Mouse (Mus musculus): ENCODE results near the gene Lyz1.
"Not testable (repeated sequence)": the region's sequence is repeated elsewhere in the genome, so short reads cannot be mapped to it uniquely, and the experiment has no call there.

The Lyz1 gene

DNA sequence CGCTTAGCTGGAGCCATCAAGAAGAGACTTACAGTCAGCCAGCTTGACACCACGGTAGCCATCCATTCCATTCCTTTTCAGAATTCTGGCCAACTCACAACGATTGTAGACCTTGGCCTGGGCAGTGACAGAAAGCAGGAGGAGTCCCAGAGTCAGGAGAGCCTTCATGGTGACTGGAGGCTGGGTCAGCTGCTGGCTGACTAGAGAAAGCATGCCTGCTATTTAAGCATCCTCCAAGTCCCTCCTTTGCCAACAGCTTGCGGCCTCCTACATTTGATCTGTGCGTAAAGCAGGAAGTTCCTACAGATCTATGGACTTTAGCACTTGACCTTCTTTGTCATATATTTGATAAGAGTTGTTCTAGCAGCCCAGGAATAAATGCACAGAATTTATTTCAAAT lies at the start of gene Lyz1:
TSS of gene Lyz1 (minus strand) at position 198 of the 400 bp plus-strand sequence.
- no peak for DNase-seq (ENCODE audit: low spot score)

DNA sequence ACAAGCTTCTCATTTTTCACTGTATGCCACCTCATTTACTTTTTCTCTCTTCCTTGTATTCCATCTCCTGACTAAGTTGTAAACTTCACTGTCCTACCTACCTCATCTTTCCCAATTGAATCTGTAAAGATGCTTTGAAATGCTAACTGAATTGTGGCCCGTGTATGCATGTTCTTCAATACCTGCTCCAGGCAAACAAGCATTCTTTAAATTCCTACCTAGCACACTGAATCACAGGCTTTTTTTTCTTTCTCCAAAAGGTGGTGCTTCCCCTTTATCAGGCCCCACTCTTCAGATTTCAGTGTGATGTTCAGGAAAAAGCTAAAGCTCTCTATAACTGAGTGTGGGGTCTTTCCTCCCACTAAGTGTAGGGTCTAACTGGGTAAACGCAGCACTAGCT lies 49.7 kb upstream of the Lyz1 start:
- no peak for DNase-seq (ENCODE audit: low spot score)

DNA sequence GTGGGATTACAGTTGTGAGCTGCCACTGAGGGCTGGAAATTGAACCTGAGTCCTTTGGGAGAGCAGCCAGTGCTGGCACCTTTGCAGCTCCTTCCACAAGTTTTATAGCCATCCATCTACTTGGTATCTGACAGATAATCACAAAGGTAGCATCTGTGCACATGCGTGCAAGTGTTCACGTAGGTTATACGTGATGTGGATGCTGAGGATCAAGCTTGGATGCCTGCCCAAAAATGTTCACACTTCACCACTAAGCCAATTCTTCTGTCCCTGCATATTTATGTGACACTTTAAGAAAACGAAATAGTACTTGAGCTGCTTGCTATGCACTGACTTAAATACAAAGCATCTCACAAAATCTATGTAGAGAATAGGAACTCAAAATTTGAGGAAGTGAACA lies 48.4 kb upstream of the Lyz1 start:
- no peak for DNase-seq (ENCODE audit: low spot score)

DNA sequence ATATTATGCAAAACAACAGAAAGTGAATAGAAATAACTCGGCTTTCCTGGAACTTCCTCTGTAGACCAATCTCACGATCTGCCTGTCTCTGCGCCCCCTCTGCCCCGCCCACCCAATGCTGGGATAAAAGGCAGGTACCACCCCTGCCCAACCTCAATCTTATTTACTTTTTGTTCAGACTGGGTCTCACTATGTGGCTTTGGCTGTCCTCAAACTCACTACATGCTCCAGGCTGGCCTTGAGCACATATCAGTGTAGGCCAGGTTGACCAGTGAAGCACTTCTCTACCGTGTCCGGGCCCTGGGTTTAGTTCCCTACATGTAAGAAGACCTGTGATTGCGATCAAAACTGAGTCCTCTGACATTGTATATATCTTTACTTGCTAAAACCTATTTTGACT lies 46.6 kb upstream of the Lyz1 start:
- DNase-seq (ENCODE audit: low spot score), result no peak

DNA sequence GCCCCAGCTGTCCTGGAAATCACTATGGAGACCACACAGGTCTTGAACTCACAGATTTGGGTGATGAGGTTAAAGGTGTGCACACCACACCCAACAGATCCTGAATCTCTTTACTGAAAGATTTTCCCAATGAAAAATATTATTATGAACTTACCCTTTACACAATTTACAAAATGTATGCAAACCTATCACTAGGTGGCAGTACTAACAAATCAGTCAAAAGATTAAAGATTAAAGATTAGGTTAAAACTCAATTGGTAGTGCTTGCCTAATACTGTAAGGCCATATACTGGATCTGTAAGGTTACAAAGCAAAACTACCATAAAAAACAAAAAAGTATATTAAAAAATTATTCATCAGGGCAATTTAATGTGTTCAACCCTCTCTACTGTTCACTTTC lies 45.3 kb upstream of the Lyz1 start:
- DNase-seq (ENCODE audit: low spot score), result no peak

DNA sequence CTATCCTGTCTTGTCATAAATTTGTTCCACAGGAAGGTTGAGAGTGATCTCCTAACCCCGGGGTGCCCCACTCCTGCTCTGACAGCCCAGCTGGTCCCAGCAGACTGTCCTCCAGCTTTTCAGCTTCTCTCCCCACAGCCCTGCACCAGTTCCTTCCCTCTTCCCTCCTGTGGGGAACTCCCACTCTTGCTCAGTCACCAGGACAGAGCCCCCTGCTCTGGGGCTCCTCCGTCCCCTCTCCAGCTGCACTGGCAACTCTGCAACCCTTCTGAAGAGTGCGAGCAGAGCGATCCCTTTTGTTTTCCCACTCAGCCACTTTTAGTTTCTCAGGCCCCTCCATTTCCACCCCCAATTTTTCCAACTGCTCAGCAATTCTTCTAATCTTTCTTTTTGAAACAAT lies 43.0 kb upstream of the Lyz1 start:
- no peak for DNase-seq (ENCODE audit: low spot score)

DNA sequence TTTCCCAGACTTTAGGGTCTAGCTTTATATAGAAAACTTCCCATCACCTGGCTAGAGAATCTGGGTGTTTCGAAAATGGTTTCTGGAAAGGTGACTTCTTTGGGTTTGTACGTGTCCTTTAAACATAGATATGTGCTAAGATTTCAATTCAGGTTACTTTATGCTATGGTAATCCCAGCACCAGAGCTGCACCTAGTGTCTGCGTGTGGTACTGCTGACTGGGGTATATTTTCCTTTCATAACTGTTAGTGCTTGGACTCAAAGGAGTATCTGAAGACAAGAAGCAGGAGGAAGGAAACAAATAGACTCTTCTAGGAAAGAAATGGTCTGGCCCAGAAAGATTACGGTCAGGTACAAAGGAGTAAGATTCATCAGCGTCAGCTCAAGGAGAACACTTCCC lies 37.9 kb upstream of the Lyz1 start:
- DNase-seq (ENCODE audit: low spot score), result no peak

DNA sequence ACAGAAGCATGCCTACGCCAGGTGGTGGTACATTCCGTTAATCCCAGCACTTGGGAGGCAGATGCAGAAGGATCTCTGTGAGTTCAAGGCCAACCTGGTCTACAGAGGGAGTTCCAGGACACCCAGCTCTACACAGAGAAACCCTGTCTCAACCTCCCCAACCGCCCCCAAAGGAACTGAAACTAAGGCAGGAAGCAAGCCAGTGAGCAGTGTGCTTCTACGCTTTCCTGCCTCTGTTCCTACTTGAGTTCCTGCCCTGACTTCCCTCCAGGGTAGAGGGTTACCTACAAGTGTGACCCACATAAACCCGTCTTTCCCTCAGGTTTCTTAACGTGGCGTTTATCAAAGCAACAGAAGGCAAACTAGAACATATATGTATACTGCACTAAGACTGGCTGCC lies 31.1 kb upstream of the Lyz1 start:
- DNase-seq (ENCODE audit: low spot score), result no peak

DNA sequence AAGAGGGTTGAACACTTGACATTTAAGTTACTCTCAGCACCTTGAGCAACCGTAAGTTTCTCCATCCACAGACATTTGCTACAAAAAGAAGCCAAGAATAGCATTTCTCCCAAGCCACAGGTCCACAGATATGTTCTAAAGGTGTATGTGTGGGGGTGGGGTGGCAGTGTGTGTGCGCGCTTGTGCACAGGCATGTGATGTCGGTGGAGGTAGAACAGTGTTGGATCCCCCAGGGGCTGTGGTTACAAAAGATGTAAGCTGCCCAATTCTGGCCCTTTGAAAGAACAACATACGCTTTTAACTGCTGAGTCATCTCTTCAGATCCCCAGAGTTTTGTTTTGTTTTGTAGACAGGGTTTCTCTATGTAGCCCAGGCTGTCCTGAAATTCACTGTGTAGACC lies 30.0 kb upstream of the Lyz1 start:
- no peak for DNase-seq (ENCODE audit: low spot score)

DNA sequence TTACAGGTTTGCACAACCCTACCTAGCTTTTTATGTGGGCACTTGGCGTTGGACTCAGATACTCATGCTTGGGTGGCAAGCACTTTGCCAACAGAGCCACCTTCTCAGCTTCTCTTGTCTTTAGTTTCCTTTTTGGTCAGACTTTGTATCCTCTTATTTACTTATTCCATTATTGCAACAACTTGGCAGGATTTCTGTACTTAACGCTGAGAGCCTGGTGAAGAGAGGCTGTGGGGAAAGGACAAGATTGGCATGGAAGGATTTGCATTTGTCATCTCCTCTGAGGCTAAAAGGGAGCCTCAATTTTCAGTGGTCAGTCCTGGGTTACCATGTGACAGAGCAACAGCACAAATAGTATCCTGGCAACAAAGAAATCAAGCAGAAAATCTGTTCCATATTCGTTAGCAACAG lies 27.9 kb upstream of the Lyz1 start:
- DNase-seq (ENCODE audit: low spot score), result no peak

DNA sequence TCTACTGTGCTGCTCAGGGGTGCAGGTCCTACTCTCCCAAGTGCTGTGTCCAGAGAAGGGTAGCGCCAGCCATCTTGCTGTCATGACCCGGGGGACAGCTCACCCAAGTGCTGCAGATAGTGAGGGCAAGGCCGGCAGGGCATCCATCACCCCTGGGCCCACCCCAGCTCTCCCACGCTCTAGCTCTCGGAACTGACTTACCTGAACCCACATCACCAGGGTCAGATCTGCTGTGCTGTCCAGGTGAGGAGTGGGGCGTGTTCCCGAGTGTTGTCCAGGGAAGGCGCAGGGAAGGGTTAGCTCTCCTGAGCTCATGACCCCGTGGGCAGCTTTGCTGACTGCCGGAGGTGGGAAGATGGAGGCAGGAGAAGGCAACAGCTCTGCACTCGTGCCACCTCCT lies 23.7 kb upstream of the Lyz1 start:
- DNase-seq (ENCODE audit: low spot score), result no peak

DNA sequence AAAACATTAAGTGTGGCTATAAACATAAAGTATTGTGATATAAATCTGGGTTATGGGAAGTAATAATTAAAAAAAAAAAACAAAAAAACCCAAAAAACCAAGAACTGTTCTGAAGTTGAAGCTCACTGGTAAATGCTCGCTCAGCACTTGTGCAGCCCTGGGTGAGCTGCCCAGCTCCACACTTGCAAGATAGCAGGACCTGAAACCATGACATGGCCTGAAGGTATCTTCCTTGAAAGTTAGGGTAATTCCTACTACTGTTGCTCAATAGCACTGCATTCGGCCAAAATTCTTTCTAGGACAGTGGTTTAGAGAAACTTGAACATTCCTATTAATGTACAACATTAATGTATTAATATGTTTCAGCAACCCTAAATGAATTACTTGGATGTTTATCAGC lies 20.5 kb upstream of the Lyz1 start:
- DNase-seq (ENCODE audit: low spot score), result no peak

DNA sequence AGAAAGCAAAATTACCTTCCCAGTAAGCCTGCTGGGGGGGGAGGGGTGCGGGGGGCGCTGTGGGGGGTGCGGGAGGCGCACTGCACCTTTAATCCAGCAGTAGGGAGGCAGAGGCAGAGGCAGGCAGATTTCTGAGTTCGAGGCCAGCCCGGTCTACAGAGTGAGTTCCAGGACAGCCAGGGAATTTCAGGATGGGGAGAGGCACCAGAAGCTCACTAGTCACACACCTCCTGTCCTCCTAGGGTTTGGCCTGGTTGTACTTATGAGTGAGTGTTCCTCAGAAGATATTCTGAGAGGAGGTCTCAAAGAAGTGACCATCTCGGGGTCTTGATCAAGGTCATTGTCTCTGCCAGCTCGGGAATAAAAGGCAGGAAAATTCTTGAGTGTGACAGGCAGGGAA lies 19.5 kb upstream of the Lyz1 start:
- no peak for DNase-seq (ENCODE audit: low spot score)

DNA sequence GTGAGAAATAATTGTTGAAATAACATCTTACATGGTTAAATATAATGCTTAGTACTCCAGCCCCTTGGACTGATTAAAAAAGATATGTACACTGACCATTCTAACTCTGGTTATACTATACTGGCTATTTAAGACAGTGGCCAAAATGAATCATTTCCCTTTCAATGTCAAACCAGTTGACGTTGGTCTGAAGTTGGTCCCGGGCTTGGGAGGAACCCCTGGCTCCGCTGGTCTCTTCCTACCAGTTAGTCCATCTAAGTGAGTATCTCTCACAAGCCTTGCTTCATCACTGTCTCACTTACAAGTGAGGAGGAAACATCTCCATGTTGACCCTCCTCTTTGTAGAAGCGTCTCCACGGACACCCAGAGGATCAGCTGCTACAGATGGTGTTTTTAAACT lies 11.7 kb upstream of the Lyz1 start:
- DNase-seq (ENCODE audit: low spot score), result no peak

DNA sequence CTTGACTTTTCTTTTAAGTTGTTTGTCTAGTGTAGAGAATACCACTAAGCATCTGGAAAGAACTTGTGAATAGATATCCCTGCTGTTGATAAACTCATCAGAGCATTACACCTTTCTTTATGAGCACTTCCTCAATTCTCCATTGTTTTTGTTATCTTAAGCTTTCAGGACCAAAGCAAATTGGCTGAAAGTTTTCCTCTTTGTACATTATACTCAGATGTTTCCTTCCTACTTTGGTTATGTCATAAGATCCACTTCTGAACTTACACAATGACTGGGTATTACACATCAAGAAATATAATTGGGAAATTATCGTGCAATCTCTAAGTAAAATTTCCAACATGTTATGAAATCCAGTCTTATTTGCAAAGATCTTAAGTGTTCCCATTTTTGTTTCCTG lies 9.0 kb upstream of the Lyz1 start:
- DNase-seq (ENCODE audit: low spot score), result no peak

DNA sequence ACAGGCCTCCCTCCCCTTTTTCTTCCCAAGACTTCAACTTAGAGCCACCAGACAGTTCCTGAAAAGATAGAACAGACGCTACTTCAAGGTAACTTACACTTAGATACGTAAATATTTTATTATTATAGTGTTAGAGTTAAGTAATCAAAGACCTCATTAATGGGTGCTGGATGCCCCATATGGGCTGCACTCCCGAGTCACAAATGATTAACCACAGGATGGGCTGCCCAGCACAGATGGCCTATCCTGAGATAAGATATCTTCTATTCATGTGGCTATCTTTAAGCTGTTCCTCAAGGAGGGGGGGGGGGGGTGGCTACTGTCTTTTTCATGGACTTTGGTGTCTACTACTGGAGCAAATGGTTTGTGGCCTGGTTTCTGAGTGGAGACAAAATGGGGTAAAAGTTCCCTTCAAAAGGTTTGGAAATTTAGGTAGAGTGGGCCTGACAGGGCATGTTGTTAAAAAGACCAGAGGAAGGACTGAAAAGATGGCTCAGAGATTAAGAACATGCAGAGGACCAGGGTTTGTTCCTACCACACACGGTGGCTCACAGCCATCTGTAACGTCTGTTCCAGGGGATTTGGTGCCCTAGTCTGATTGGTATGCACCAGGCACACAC lies 7.3 kb upstream of the Lyz1 start:
- no peak for DNase-seq (ENCODE audit: low spot score)

DNA sequence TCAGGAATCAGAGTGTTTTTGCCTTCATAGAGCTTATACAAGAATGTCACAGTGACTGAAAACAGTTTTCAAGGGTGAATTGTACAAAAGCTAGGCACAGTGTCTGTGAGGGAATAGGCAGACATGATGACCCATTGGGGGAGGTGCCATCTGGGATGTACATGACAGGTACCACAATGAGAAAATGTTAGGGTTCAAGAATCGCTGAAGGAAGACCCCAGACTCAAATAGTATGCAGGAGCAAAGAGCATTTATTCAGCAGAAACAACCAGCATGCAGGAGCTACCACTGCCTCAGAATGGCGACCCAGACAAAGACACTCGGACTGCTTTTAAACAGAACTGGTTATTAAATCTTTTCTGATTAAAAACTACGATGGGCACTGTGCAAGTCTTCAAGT lies 6.4 kb upstream of the Lyz1 start:
- no peak for DNase-seq (ENCODE audit: low spot score)

DNA sequence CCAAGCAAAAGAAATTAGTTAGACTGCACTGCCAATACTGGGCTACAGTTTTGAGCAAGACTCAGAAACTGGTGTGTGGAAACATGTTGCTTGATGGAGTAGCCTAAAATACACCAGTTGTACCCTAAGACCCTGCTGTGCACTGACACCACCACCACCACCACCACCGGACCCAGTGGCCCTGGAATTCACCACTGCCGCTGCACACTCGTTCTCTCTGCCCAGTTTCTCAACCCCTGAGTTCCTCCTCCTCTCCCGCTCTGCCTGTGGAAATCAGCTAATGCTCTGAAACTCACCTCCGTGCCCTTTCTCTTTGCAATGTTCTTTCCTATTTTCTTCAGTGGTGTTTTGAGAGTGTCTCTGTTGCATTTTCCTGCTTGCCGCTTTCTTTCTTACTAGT lies 5.7 kb upstream of the Lyz1 start:
- no peak for DNase-seq (ENCODE audit: low spot score)

DNA sequence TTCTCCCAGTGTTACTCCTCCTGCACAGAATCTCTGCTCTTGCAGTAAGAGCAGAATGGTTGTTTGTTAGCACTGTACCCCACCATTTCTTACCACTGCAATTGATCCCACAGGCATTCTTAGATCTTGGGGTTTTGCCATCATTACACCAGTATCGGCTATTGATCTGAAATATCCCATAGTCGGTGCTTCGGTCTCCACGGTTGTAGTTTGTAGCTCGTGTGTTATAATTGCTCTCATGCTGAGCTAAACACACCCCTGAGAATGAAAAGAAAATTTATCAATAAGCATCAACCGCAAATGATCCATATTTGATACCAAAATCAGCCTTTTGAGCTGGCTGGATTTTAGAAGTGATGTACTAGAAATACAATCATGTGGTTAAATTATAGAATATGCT lies 1.7 kb downstream of the Lyz1 start:
- DNase-seq (ENCODE audit: low spot score), result not testable (repeated sequence)

DNA sequence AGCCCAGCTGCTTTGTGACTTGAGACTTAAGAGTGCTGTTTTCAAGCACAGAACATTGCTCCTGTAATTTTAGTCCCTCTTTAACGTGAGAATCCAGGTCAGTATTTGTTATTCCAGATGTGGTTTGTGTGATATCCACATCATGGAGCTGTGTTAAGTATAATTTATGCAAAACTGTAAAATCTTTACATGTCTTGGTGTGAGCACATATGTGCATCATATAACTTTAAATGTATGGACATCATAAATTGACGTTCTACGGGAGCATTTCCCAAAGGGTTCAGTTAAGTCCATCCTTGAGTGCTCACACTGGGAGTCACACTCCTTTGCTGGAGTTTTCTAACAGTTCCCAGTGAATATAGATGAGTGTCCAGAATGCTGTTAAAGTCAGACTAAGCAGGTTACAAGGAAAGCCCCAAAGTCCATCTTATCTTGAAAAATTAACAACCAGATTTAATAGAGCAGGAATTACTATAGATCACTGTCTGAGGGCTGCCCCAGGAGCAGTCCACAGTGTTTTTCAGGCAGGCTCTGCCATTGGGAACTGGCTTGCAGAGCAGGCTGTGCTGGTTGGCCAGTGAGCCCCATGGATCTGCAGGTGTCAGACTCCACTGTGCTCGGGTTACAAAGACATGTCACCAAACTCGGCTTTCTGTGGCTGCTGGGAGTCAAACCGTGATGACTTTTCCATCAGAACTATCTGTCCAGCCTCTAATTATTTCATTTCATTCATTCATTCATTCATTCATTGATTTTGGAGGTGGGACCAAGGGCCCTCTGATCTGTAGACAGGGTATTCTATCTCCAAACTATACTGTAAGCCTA lies 2.4 kb downstream of the Lyz1 start:
- DNase-seq (ENCODE audit: low spot score), result no peak

DNA sequence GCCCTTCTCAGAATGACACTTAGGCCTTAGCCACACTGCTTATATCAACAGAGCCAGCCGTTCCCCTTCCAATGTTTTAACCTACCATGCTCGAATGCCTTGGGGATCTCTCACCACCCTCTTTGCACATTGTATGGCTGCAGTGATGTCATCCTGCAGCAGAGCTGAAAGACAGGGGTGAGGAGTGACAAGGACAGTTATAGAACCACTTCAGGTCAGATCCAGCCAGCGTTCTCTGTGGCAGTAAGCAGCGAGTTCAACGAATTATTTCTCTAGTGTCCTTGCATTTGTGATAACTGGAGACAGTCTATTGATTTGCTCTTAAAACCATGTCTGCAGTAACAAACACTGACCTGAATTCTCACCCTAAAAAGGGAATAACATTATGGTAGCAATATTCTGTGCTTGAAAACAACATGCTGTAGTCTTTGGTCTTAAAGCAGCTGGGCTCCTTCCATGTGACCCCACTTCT lies 3.6 kb downstream of the Lyz1 start:
- DNase-seq (ENCODE audit: low spot score), result not testable (repeated sequence)

DNA sequence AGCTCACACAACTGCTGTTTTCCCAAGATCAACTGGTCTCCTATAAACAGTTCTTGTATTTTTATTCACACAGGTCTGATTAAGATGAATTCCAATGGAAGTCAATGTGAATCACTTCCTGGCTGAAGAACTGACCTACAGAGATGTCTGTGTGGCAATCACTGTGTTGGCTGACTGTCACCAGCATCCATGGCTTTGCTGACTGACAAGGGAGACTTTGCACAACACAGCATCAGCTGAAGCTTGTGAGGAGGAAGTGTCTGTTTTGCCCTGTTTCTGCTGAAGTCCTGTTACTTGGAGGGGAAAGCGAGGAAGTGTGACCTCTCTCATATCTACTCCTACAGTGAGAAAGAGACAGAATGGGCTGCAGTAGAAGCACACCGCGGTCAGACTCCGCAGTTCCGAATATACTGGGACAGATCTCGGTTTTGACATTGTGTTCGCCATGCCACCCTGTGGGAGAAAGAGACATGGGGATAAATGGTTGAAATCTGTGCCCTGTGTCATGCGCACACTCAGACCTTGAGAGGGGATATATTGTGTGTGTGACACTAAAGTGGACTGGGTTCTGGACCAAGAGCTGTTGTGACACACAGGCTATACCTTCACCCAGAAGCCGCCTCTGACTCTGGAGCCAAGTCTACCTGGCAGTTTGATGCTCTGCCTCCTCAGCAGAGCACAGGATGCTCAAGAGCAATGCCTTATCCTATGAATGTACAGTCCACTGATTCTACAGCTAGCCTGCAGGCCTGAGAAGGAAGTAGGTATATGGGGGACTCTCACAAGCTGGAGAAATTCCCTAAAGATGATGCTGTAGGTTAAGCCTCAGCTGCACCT lies 4.3 kb downstream of the Lyz1 start:
- no peak for DNase-seq (ENCODE audit: low spot score)

Data from ovary, adult 18-20 months (tissue).